Mouse (Mus musculus): Measurements from ENCODE around the gene Rfx8.
A peak's percentile ranks its signal among the peaks of the same experiment; 100 is the strongest.

The Rfx8 gene

DNA sequence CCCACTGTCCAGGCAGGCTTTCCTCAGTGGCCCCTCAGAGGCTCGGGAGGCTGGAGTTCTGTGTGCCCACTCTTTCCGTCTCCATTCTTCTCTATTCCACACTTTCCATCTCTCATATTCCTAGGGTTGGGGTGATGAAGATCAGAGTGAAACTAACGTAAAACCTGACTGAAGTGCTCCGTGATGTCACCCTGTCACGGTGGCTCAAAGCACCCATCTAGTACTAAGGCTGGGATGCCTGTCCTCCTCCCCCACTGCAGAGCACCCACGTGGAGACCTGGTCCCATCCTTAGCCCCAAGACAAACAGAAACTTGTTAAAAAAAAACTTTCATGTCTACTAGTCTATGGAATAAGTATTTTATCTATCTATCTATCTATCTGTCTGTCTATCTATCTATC lies 14.1 kb upstream of the Rfx8 start:
- peak; percentile 59 for DNase-seq (ENCODE audit: low read depth, low spot score)

DNA sequence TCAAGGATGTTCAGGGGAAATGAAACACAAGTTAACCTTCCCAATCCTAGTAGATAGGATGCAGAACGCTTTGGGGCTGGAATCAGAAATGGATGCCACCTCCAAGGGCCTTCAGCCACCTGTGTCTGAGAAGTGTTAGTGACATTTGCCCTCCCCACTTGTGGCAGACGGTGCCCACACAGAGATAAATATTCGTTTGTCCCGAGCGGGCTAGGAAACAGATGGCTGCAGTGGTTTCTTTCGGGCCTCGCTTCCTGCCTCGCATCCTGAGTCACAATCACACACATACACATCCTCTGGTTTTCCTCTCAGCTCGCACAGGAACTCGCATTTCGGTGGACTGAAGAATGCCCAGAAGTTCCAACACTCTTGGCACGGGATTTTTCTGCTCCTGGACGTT lies 13.5 kb upstream of the Rfx8 start:
- DNase-seq (ENCODE audit: low read depth, low spot score): peak; percentile 57

DNA sequence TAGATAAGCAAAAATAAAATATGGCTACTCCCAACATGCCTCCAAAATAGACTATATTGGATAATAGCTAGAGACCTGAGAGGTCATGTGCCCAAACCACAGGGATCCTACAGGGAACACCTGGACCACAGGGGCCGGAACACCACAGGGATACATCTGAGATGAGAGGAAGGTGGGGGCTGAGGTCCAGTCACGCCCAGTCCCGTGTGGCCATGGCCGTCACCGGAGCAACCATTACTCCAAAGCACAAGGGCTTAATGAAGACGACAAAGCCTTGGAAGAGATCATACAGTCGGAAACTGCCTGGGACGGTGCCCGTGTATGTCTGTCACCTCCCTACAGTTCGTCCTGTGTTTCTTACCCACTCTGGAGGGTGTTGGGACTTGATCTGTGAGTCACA lies 13.1 kb upstream of the Rfx8 start:
- DNase-seq (ENCODE audit: low read depth, low spot score): no peak

DNA sequence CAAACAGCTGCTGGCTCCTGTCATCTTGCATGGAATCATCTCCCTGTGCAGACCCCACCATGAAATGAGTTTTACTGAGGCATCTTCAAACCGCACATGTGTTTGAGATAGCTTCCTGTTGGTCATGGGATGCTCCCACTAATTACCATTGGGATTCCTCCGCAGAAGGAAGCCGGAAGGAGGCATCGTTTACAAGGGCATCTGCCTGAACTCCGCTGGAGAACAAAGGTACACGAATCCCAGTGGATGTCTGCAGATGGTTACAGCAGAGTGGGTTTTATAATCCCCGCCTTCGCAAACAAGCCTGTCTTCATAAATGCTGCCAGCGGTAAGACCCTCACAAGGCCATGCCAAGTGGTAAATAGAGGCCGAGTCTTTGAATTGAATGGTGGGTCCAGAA lies 11.3 kb upstream of the Rfx8 start:
- no peak for DNase-seq (ENCODE audit: low read depth, low spot score)

DNA sequence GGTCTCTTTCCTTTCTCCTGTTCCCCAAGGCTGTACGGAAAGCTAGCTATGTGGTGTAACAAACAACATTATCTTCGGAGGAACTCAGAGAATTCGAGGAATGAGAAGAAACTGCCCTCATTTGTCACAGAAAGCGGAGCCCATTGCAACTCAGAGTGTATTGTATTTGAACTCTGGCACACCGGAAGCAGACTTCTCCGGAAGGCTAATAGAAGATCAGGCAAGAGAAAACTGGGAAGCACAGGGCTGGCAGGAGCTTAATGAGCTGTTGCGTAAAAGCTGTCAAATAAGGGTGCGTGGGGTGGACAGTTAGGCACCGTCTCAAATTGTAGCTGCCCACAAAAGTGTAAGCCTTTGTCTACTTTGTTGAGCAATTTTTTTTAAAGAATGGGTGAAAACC lies 10.7 kb upstream of the Rfx8 start:
- DNase-seq (ENCODE audit: low read depth, low spot score): no peak

DNA sequence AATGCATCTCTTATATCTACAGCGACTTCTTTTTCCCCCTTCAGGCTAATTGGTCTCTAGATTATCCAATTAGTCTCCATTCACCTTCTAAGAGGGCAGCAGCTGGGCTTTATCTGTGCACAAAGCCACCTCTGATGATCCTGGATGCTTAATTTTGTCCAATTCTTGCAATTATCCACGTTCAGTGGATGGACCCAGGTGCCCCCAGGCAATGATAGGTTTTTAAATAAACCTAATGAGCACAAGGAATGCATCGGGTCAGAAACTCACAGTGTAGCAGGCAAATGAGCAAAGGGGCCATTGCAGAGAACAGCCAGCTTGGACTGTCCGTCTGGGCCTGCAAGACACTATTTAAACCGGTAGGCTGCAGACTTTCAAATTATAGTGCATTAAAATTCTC lies 10.1 kb upstream of the Rfx8 start:
- DNase-seq (ENCODE audit: low read depth, low spot score): no peak

DNA sequence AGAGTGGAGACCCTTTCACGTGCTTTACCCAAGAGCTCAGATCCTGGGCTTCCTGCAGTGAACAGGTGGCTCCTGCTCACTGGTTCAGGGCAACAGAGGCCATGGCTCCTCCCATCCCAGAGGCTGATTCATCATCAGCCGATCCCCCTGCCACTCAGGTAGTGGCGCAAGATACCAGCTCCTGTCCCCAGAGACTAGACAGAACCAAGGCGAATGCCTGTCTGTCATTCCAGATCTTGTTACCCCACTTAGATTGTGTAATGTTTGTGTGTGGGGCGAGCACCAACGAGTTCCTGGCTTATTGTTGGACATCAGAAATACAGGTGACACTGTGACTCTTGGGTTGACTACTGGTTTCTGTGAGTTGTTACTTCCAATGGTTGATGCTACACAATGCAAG lies 9.1 kb upstream of the Rfx8 start:
- DNase-seq (ENCODE audit: low read depth, low spot score): no peak

DNA sequence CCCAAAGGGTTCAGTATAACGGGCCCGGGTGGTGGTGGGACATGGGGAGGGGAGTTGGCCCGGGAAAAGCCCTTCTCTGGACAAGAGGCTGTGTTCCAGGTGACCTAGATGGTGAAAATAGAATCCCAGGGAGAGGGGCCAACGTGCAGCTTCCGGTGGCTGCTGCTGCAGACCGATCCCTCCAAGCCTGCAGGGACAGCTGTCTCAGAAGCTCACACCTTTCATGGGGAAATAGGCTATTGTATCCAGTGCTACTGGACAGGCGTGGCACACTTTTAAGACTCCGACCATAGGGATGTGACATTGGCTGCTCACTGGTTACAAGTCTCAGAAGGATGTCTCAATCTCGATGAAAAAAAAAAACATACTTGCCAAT lies 542 bp upstream of the Rfx8 start:
- DNase-seq (ENCODE audit: low read depth, low spot score): no peak

DNA sequence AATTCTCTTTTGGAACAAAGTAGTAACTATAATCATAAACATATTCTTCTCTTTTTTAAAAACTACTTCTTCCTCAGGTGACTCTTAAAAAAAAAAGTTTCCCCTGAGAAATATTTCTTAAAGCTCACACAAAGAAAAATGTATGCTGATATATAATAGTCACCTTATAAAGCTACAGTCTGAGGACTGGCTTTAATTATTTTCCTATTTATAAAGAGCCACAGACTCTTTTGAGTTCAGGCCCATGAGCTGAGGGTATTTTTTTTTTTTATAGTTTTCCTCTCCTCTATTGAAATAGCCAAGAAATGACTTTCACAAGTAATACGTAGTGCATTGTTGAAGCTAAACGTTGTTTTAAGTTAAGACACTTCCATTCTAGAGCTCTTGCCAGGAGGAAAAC lies 611 bp downstream of the Rfx8 start:
- no peak for DNase-seq (ENCODE audit: low read depth, low spot score)

DNA sequence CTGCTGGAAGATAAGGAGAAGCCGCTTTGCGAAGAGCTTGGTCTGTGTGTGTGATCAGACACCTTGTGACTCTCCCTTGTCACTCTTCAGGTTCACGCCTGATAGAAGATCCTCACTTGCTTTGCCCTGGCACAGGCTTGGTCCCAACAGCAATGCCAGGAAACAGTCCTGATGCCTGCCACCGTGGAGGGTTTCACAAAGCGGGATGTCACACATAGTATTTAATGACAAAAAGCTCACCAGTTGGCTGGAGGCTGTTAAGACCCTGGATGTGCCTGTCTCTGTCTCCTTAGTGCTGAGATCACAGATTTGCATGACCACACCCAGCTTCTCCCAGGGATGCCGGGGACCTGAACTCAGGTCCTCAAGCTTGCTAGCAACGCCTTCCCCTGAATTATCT lies 5.2 kb downstream of the Rfx8 start:
- DNase-seq (ENCODE audit: low read depth, low spot score): no peak

DNA sequence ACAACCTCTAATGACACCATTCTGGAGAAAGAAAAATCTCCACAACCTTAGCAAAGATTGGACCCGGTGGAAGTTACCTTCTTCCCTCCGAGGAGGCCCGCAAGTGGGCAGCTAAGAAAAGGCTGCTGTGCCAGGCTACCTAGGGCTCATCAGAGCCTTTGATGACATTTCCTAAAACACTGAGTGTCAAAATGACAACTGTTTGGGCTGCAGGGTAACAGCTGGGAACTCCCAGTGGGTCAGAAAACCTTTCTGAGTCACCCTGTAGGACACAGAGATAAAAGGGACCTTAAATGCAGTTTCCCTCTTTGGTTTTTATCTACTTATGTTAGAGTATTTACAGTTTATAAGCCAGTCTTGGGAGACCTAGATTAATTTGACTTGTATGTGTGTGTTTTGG lies 6.1 kb downstream of the Rfx8 start:
- no peak for DNase-seq (ENCODE audit: low read depth, low spot score)

DNA sequence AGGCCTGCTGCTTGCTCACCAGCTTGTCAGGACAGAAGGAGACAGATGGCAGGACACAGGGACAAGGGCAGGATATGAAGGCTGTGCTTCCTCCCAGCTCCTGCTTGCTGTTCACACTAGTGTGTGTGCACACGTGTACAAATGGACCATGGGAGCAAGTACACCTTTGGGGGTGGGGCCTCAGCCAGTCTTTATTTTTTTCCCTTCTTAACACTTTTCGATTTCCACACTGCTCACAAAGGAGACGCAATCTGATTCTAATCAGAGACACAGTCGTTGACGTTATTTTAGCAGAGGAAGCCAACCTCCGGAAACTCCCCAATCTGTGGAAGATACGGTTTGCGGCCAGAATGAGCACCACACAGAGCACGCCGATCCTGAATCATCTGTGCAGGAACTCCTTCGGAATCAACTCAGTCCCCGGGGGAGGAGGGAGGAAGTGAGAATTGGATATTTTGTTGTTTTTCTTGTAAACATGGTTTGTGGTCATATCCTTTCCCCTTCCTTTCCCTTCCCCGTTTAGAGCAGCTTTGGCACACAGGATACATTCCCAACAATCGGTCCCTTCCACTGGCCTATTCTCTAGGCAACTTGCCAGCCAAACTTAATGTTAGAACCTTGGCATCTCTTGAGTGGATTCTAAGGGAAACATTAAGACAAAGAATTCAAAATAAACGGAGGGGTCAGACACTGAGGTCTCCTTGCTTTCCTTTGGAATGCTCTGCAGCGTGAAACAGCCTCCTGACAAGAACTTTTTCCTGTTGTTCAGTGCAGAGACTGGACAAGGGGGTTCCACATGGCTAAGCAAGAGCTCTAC lies 6.7 kb downstream of the Rfx8 start:
- peak; percentile 83 for DNase-seq (ENCODE audit: low read depth, low spot score)

DNA sequence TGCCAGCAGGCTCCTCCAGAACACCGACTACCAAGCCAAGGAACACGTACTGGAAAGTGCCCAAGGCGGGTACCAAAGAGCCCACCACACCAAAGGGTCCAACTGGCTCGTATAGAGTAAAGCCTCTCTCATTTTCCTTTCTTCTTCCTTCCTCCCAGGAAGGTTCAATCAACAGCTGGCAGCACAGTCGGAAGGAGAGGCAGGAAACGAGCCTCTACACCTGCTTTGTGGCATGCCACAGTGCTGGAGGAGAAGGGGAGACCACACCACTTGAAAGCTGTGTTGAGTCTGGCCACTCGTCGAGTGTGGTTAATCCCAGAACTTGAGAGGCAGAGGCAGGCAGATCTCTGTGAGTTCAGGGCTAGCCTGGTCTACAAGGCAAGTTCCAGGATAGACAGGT lies 7.5 kb downstream of the Rfx8 start:
- no peak for DNase-seq (ENCODE audit: low read depth, low spot score)

DNA sequence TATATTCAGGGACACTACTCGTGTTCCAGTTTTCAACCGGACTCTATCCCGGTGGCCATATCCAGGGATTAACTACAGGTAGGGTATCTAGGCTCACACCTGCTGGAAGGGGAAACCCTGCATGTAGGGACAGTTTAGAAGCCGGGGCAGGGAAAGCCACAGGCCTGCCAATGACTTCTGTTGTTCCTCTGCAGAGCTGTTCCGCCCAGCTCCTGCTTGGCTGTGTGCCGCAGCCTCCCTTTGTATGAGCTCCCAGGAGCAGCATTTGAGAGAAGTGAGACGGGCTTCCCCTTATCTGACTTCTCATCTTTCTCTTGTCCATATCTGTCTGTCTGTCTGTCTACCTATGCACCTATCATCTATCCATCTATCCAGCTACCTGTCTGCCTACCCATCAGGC lies 8.5 kb downstream of the Rfx8 start:
- no peak for DNase-seq (ENCODE audit: low read depth, low spot score)

DNA sequence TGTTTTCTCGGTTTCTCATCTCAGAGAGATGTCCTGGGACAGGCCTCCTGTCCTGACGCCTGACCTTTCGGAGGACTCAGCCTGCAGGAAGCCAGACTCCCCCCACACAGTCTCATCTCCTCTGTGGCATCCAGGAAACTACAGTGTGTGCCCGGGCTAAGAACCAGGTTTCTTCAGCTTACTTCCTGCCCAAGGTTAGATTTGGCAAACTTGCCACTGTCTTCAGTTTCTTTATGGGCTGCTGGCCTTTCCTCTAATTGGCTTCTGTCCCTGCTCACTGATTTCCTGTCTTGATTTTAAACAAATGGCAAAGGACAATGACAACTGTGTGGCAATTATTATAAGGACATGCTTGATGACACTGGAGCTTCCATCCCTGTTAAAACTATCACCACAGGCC lies 10.2 kb downstream of the Rfx8 start:
- DNase-seq (ENCODE audit: low read depth, low spot score): peak; percentile 34

DNA sequence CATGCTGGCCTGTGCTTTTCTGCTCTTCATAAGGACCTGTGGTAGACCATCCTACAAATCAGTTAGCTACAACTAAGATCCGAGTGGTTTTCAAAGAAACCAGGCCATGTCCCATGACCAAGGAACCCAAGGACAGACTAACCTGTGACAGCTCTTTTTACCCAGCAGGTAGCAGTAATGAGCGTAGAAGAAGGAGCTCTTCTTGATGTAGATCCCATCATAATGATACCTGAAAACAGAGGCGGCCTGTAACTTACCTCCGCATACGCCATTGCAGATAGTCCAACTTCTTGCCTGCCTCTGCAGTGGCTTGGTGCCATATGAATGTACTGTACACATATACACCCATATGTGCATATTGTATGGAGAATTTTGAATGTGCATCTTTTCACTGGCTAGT lies 10.8 kb downstream of the Rfx8 start:
- peak; percentile 61 for DNase-seq (ENCODE audit: low read depth, low spot score)

DNA sequence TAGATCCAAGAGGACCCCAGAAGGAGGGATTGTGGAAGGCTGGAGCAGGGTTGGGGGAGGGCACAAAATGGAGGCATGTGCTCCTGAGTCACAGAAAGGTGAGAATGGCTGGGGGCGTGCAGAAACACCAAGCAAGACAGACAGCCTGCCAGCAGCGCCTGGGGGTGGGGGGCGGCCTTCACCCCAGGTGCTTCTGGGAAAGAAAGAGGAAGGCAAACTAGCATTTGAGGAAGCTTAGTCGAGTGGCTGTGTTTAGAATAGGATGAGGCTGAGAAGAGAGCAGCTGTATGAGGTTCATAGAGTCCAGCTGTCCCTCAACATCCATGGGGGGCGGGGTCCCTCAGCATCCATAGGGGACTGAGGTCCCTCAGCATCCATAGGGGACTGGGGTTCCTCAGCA lies 12.0 kb downstream of the Rfx8 start:
- no peak for DNase-seq (ENCODE audit: low read depth, low spot score)

DNA sequence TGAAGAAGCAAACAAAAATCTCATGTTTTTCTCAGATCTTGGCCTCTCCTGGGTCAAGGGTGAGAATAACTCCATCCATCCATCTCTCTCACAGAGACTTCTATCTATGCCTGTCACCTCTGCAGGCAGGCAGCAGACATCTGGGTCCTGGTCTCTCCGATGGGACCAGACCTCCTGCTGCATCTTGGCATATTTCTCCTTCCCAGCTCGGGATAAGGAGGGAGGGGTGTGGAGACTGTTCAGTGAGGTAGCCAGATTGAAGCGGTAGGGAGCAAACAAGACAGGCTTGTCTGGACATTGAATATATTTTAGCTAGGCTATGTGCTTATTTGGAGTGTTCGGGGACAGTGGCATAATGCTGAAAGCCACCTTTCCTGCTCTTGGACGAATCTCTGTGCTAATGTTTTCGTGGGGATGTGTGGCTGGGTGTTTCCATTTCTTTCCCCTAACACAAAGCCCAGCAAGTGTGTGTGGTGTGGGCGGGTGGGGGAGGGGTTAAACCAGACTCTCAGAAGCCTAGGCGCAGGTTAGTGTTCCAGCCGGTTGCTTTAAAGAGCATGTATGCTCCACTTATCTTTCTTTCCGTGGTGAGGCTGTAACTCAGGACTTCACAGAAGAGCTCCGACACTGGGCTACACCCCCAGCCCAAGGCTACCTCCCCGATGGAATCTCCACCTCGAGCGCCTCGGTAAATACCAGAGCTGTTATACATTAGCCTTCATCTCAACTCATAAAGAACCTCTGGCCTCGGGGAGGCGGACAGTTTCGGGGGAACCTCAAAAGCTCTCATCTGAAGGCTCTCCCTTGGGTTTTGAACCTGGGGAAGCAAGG lies 18.4 kb downstream of the Rfx8 start:
- DNase-seq (ENCODE audit: low read depth, low spot score): peak; percentile 47

DNA sequence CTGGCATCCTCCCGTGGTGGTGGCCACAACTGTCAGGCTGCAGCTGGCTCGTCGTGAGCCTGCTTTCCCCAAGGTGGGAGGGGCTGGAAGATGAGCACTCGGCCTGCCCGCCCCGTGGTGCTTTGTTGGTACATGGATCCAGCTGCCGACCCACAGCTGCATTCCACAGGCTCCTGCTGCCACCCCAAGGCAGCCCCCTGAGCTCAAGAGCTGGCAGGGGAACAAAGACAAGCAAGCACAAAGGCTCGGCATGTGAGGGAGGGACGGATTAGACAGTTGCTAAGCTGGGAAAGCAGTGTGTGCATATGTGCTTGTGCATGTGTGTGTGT lies 19.6 kb downstream of the Rfx8 start:
- no peak for DNase-seq (ENCODE audit: low read depth, low spot score)

DNA sequence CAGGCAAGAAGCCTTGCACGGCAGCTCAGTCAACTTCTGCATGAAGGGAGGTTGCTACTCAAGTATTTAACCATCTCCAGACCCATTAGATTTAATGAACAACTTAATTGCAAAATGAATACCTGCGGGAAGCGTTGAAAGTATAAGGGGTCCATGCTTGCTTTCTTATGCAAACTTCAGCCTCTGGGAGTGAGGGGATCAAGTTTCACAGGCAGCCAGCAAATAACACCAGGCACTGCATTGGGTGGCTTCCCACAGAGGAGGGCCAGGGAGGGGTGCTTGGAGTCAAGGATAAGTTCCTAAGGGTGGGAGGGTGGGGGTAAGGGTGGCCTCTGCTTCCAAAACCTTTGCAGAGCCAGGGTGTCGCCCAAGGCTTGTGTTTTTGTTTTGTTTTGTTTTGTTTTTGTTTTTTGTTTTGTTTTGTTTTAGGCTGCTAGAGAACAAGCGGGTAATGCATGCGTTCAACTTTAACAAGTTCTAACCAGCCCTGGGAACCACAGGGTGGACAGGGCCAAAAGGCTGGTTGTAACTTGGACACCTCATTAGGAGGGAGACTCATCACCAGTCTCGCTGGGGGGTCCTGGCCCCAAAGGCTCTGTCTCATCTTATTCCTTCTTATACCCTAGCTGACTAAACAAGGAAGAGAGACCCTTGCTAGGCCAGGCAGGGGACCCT lies 20.1 kb downstream of the Rfx8 start:
- DNase-seq (ENCODE audit: low read depth, low spot score): no peak

DNA sequence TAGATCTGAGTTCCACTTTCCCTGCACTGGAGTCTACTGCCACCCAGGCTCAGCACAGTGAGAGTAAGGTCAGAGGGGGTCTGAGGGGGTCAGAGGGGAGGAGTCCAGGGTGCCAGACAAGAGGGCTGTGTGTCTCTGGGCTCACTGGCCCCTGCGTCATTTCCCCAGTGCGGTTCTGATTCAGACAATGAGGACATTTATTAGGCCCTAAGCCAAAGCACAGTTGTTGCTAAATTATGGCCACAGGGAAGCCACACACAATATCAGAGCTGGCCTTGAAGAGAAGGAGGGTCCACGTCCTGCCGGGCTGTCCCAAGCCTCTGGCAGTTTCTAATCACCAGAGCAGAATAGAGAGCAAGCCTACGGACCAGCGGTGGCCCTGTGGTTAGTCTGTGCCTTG lies 22.3 kb downstream of the Rfx8 start:
- no peak for DNase-seq (ENCODE audit: low read depth, low spot score)

DNA sequence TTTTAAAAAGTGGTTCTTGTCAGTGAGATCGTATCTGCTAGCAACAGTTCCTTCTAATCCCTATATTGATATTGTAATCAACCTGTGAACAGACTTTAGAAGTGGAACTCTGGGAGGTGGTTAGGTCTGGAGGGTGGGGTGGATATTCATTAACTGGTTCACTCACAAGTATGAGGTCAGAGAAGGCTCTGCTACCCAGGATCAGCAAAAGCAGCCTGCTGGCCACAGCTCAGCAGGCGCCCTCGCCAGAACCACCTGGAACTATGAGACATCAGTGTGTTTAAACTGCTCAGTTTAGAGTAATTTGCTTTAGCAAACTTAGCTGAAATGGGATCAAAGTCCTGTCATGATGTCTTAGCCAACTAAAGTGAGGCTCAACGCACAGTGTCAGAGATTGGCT lies 25.6 kb downstream of the Rfx8 start:
- no peak for DNase-seq (ENCODE audit: low read depth, low spot score)

DNA sequence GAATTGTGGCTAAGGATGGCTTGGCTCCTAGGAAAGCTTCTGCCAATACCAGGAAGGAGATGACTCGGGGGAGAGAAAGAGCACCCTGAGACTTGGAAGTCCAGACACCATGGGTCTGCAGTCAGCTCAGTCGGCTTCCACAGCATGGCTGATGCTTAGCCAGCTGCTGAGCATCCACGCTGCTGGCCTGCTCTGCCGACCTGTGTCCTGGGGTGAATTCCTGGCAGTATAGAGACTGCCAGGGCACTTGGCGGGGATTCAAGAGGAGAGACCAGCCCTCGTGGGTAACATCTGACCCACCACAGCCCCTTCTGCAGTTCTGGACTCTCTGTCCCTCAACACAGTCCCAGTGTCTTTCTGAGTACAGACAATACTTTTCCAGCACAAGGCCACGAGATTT lies 26.0 kb downstream of the Rfx8 start:
- no peak for DNase-seq (ENCODE audit: low read depth, low spot score)

Data from CD4-positive, CD25-positive, alpha-beta regulatory T cell, adult 2 months (primary cell).